Mouse (Mus musculus): ENCODE measurements around the gene Frmd4b.
A peak's percentile ranks its signal among the peaks of the same experiment; 100 is the strongest.

The Frmd4b gene

GRCm38 (mm10) chr6:97353371-97353770, 264.0 kb downstream of the Frmd4b start:
- no peak for DNase-seq

GRCm38 (mm10) chr6:97352505-97353154, 264.7 kb downstream of the Frmd4b start:
- DNase-seq, result no peak

GRCm38 (mm10) chr6:97349355-97350138, 267.8 kb downstream of the Frmd4b start:
- no peak for DNase-seq

GRCm38 (mm10) chr6:97346932-97347331, 270.4 kb downstream of the Frmd4b start:
- DNase-seq, result no peak

GRCm38 (mm10) chr6:97346527-97346926, 270.8 kb downstream of the Frmd4b start:
- DNase-seq, result no peak

DNA sequence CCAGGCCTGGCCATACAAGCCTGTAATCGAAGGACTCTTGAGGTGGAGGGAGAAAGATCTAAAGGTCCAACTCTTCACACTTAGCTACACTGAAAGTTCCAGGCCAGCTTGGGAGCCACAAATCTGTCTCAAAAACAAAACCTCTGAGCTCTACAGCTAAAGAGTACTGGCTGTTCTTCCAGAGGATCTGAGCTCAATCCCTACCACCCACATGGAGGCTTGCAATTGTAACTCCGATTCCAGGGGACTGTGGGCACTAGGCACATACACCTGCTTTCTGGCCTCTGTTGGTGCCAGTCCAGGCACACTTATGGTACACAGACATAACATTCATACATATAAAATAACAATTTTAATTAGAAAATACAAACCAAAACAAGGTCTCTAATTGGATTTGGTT, 271.4 kb downstream of the Frmd4b start:
- no peak for DNase-seq

DNA sequence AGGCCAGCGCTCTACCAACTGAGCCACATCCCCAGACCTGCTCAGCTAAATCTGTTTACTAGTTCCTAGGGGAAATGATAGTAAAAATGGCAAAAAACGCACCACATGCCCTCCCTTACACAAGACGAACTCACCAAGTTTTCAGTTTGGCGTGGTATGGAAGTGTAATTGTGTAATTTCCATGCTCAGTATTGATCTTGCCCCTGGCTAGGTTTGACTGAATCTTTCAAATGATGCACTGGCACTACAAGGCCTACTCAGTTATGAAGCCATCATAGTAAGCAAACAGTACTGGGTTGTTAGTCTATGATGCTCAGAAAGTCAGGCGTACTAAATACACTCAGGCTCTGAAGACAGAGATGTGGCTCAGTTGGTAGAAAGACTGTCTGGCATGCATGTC, 275.2 kb downstream of the Frmd4b start:
- no peak for DNase-seq

- DNase-seq, result no peak
Observed at GRCm38 (mm10) chr6:97341628-97342027, 275.7 kb downstream of the Frmd4b start.

- no peak for DNase-seq
Observed at GRCm38 (mm10) chr6:97341148-97341547, 276.2 kb downstream of the Frmd4b start.

GRCm38 (mm10) chr6:97340211-97340791, 277.0 kb downstream of the Frmd4b start:
- DNase-seq, result peak; percentile 83

DNA sequence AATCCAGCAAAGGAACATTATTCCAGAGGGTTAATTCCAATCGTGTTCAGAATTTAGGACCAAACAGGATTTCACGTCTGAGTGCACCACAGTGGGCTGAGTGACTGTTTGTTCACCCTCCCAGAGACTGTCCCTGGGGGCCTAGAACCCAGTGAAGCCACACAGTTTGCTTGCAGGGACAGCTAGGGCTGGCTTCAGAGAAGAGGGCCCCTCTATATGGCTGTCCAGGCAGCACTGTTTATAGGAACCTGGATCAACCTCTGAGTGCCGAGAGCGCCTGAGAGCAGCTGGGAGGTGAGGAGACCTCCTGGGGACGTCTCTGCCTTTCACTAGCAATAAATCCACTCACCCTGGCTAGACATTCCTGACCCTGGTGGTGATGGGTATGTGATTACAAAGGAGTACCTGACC, 278.1 kb downstream of the Frmd4b start:
- DNase-seq, result no peak

GRCm38 (mm10) chr6:97338843-97339242, 278.5 kb downstream of the Frmd4b start:
- peak; percentile 63 for DNase-seq

DNA sequence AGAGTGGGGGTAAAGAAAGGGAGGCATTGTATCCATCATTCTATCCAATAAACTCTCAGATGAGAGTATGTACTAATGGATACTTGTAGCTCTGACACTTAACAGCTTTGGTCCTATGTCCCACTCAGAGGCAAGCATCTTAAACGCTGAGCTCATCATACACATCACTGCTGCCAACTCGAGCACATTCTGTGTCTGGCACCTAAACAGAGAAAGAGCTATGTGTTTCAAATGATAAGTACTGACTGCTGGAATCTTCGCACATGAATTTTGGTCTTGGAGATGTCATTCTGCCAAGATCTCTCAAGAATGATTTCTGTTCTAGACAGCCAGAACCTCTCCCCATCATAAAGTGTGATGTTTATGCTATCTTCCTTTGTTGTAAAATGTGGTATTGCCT, 284.0 kb downstream of the Frmd4b start:
- DNase-seq, result no peak

GRCm38 (mm10) chr6:97323951-97324350, 293.4 kb downstream of the Frmd4b start:
- DNase-seq, result no peak

DNA sequence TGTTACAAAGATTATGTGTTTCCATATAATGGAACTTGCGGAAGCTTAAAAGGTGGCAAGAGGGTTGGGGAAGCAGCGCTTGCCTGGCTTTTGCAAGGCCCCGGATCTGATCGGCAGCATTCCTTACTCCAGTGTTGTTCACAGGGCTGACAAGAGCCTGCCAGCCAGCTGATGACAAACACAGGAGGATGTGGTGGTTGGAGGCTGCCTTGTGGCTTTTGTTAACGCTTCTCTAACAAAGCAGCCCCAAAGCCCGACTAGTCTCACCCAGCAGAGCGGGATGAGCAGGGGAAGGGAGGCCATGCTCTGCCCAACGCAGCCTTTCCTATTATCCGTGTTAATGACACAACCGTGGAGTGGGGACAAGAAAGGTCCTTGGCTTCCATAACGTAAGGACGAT, 295.2 kb downstream of the Frmd4b start:
- DNase-seq, result no peak

DNA sequence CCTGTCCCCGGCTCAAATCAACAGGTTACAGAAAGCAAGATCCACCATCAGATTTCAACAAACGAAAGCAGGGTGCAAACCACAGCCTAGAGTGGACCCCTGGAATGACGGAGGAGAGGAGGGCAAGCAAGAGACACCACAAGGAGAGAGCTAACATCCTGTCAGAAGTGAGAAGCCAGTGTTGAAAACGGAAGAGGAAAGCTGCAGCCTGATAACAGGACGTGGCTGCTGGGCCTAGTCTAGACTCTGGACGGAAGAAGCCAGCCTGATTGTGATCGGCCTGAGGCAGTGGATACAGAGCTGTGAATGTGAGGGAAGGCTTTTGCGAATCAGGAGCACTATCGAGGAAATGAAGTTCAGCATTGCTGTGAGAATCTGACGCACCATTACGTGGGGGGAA, 296.2 kb downstream of the Frmd4b start:
- no peak for DNase-seq

GRCm38 (mm10) chr6:97319081-97319480, 298.3 kb downstream of the Frmd4b start:
- DNase-seq, result no peak

DNA sequence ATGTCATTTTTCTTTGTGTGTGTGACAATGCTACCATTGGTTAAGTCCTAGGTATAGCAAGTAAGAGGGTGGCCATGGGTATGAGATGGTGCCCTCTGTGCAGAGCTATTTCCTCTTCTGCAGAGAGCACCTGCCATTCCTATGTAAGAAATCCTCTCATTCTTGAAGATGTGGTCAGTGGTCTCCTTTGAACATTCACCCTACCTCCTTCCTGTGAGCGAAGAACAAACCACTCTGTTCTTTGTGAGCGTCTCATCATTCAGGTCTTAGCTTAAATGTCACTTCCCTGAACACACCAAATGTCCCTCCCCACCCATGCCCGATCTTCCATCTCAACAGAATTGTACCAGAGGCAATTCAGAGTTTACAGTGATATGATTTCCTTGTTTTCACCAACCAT, 299.4 kb downstream of the Frmd4b start:
- no peak for DNase-seq

GRCm38 (mm10) chr6:97316716-97317115, 300.6 kb downstream of the Frmd4b start:
- no peak for DNase-seq

DNA sequence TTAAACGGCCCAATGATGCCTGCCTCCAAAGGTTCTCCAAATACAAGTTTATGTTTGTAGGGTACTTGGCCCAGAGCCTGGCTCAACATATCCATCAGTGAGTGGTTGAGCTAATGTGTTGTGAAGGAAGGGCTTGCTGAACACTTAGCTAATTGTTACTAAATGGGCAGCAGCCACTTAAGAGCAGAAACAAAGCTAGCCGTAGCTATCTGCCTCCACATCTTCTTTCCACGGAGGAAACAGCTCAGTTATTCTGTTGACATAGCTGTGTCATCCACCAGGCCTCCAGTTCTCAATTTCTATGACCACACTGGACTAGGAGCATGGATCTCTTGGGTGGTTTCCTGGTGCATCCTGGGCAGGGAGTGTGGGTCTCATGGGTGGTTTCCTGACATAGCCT, 302.0 kb downstream of the Frmd4b start:
- no peak for DNase-seq

DNA sequence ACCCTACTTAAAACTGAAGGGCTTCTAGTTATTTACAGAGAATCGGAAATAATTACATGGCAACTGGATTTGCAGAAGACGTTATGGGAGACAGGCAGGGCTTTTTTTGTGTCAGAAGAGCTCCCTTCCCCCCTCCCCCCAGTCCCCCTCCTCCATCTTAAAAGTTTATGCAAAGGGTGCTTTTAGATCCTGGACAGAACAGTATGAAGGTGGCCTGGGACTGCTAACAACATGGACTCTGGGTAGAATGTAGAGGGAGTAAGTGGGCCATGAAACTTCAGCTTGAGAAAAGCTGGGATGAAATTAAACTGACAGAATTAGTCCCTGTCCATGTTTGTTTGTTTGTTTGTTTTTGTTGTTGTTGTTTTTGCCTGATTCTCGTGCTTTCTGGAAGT, 304.8 kb downstream of the Frmd4b start:
- DNase-seq, result no peak

DNA sequence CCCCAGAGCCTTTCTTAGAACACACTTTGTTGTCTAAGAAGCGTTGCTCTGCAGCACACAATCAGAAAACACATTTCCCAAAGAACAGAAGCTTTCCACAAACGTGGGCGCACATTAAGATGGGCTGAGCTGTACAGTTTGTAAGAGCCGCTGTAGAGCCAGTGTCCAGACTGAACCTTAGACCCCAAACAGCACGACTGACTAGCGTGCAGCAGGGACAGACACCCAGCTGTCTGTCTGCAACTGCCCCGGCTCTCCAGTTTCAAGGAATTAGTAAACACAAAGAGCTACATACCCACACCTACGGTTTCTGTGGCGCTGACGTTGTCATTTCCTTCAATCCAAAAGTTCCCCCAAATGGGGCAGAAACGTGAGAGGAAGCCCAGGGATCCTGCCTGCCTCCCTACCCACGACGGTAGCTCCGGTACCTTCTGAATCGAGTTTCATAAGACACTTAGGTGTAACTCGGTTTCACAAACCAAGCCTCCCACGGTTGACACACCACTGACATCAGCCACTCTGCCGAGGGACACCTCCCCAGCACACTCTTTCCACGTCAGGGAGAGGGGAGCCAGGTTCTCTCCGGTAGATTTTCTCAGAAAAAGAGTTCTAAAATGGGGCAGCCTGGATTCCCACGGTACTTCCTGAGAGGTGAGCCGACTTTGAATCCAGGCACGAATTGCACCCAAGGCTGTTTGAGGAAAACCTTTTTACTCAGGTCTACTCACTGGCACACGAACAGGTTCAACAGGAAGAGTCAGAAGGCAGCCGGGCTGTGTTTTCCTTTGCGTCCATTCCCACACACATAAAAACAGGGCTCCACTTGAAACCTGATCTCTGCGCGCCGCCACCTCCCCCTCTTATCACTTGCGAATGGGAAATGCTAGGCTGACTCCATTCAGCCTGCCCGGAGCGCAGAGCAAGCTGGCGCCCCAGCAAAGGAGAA, 305.5 kb downstream of the Frmd4b start:
- no peak for DNase-seq

GRCm38 (mm10) chr6:97310901-97311331, 306.4 kb downstream of the Frmd4b start:
- no peak for DNase-seq

Measured in layer of hippocampus, adult 9-11 months (tissue).